Mouse (Mus musculus): ENCODE measurements around the gene Slc16a9. TPM values are rescaled to one million over a fixed set of nuclear protein-coding genes. Genes with fewer than 3 reads are reported as not detected.

Gene Slc16a9
- total RNA-seq, 2 experiments from 2014 or later = 3.1 to 3.7 TPM

DNA sequence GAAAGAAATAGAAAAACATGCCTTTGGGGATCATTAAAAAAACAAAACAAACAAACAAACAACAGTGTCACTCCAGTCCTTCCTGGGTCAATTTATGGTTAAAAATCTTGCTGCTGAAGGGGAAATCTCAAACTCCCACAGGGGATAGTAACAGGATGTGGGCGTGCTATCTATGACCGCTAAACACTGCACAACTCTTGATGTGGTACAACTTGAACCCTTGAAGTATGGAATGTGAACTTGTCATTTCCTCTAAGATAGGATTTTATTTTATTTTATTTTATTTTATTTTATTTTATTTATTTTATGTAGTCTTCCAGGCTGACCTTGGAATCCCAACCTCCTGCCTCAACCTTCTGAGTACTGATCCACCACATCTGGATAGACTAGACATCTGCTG, 54.2 kb downstream of the Slc16a9 start:
- no peak for DNase-seq (ENCODE audit: low spot score in 2 of 2)

GRCm38 (mm10) chr10:70299653-70300052, 54.8 kb downstream of the Slc16a9 start:
- DNase-seq (ENCODE audit: low spot score in 2 of 2) = no peak

- DNase-seq (ENCODE audit: low spot score in 2 of 2) = no peak
Measured at GRCm38 (mm10) chr10:70301190-70301589, 56.3 kb downstream of the Slc16a9 start.

DNA sequence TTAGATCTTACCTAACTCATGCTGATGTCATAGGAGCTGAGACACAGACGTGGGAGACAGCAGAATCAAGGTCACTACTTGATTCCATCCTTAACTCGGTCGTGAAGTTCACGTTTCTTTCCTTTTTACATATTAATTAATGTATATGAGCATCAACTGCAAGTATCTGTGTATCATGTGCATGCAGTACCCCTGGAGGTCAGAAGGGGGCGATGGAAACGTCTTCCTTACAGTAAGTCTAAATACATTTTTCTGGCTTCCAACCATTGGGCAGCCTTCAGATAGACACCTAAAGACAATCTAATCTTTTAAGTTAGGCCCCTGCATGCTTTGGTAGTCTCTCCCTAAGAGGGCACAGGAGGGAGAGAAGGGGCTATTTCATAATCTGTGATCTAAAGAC, 58.3 kb downstream of the Slc16a9 start:
- no peak for DNase-seq (ENCODE audit: low spot score in 2 of 2)

- DNase-seq (ENCODE audit: low spot score in 2 of 2) = no peak
Measured at GRCm38 (mm10) chr10:70305683-70306082, 60.8 kb downstream of the Slc16a9 start.

DNA sequence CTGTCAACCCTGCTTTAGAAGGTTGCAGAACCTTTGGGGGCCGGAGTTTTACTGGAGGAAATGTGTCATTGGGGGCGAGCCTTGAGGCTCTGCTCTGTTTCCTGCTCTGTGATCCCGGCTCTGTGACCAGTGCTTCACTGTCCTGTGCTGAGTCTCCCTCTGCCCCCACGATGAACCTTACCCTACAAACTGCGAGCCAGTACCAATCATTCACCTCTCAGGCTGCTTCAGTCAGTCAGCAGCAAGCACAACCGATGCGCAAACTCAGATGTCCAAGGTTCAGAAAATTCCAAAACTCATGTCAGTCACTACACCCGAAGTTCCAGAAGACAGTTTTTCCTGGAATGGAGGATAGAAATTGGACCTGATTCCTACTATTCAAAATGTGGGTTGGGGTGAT, 64.5 kb downstream of the Slc16a9 start:
- DNase-seq (ENCODE audit: low spot score in 2 of 2) = no peak

GRCm38 (mm10) chr10:70310646-70311045, 65.7 kb downstream of the Slc16a9 start:
- no peak for DNase-seq (ENCODE audit: low spot score in 2 of 2)

GRCm38 (mm10) chr10:70315895-70316294, 71.0 kb downstream of the Slc16a9 start:
- DNase-seq (ENCODE audit: low spot score in 2 of 2) = no peak

- DNase-seq (ENCODE audit: low spot score in 2 of 2) = no peak
Measured at GRCm38 (mm10) chr10:70316856-70317255, 72.0 kb downstream of the Slc16a9 start.

- DNase-seq (ENCODE audit: low spot score in 2 of 2) = no peak
Measured at GRCm38 (mm10) chr10:70317394-70317965, 72.6 kb downstream of the Slc16a9 start.

DNA sequence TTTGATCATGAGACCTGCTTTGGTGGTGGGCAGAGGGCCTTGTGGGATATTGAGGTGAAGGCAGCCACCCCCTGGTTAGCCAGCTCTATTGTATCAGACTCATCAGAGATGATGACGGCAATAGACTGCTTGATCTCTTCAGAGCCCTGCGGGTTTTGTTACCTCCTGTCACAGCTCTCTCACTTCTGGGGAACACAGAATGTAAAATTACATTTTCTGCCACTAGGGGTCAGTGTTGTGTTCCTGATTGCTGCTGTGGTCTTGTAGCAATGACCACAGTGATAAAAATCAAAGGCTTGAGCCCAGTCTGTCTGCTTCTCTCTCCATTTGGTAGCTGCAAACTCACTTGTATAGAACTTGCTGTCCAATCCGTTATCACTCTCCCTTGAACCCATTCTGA, 73.7 kb downstream of the Slc16a9 start:
- peak; percentile 61 to 73 for DNase-seq (ENCODE audit: low spot score in 2 of 2)

GRCm38 (mm10) chr10:70325518-70325917, 80.6 kb downstream of the Slc16a9 start:
- no peak for DNase-seq (ENCODE audit: low spot score in 2 of 2)

- DNase-seq (ENCODE audit: low spot score in 2 of 2) = no peak
Measured at GRCm38 (mm10) chr10:70327331-70327730, 82.4 kb downstream of the Slc16a9 start.

DNA sequence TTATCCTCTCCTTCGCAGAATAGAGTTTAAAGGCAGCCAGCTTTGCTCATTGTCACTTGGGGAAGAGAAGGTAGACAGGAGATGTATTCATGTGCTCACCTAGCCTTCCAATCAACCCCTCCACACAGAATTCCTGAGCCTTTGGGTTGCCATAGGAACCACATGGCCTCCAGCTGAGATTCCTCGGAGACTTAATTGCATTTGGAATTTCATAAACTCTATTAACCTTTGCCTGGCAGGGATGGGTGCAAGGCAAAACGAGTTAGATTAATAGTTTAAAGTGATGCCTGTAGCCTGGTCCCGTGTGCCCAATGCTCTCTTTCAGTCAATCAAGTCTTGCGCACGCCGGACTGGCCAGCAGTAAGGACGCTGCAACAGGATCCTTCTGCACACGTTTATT, 83.2 kb downstream of the Slc16a9 start:
- DNase-seq (ENCODE audit: low spot score in 2 of 2) = no peak

Other genes starting within 250 kb of the Slc16a9 start
- 10 to 100 TPM; 68.3 to 73.0 TPM for gene Ccdc6, start 148.0 kb upstream of the Slc16a9 start, total RNA-seq (2021)
- gene Mrln, start 40.4 kb upstream of the Slc16a9 start, total RNA-seq (2021) = 1 to 10 TPM in 1 of 2 experiments, not detected in 1; 1.6 TPM
- 10 to 100 TPM; 60.0 to 61.9 TPM for gene Fam13c, start 195.4 kb downstream of the Slc16a9 start, total RNA-seq (2021)

Data from layer of hippocampus, postnatal 10 days (tissue).